Mouse (Mus musculus) myocyte (in vitro differentiated cells): ENCODE results near the gene Dab1. TPM values are rescaled to one million over a fixed set of nuclear protein-coding genes. Genes with fewer than 3 reads are reported as not detected.

Experiments
- H3K27me3 ChIP-seq: one replicate; pipeline ENCODE4 v1.6.1; 2011; ENCODE audit not compliant: control insufficient read depth, insufficient read depth, insufficient read length
- H3K36me3 ChIP-seq: one replicate; pipeline ENCODE4 v1.6.1; 2011; ENCODE audit not compliant: control insufficient read depth, insufficient read depth
- H3K4me2 ChIP-seq: one replicate; pipeline ENCODE4 v1.6.1; 2011; ENCODE audit warnings: low read depth, control low read depth
- H3K4me3 ChIP-seq: one replicate; pipeline ENCODE4 v1.5.1; 2011; ENCODE audit warnings: mild to moderate bottlenecking, control low read depth, moderate library complexity
- H3K79me2 ChIP-seq: one replicate; pipeline ENCODE4 v1.6.1; 2011; ENCODE audit not compliant: control insufficient read depth, insufficient read depth
- H3ac ChIP-seq: one replicate; pipeline ENCODE4 v1.6.1; 2011; ENCODE audit not compliant: control insufficient read depth, insufficient read length
- CEBPB ChIP-seq: IDR thresholded peaks from 2 replicates; pipeline ENCODE4 v1.6.1; 2011; ENCODE audit warnings: mild to moderate bottlenecking, moderate library complexity; ENCODE audit not compliant: poor library complexity, insufficient read depth, severe bottlenecking
- E2F4 ChIP-seq: IDR thresholded peaks from one replicate; pipeline ENCODE4 v1.6.1; 2011; ENCODE audit warnings: mild to moderate bottlenecking, control low read depth, moderate library complexity; ENCODE audit not compliant: insufficient read depth
- MAX ChIP-seq: IDR thresholded peaks from one replicate; pipeline ENCODE4 v1.6.1; 2011; ENCODE audit warnings: low read depth, mild to moderate bottlenecking, control low read depth
- MYOD1 ChIP-seq, 3 experiments: IDR thresholded peaks; one replicate each; pipeline ENCODE4 v1.6.1; 2011; ENCODE audit warnings: control low read depth in 2 of 3, low read depth in 2 of 3, mild to moderate bottlenecking in 2 of 3, moderate library complexity in 1 of 3; ENCODE audit not compliant: insufficient read length in 2 of 3, control insufficient read depth in 1 of 3
- MYOG ChIP-seq, 3 experiments: IDR thresholded peaks; one replicate each; pipeline ENCODE4 v1.6.1; 2011; ENCODE audit warnings: control low read depth in 2 of 3, low read depth in 2 of 3, mild to moderate bottlenecking in 2 of 3; ENCODE audit not compliant: insufficient read length in 2 of 3, control insufficient read depth in 1 of 3, insufficient read depth in 1 of 3
- POLR2A ChIP-seq: IDR thresholded peaks from one replicate; pipeline ENCODE4 v1.6.1; 2011; ENCODE audit warnings: low read depth, mild to moderate bottlenecking, control low read depth, moderate library complexity; ENCODE audit not compliant: insufficient read length
- POLR2AphosphoS2 ChIP-seq: IDR thresholded peaks from one replicate; pipeline ENCODE4 v1.6.1; 2011; ENCODE audit warnings: low read depth, control low read depth; ENCODE audit not compliant: insufficient read length
- REST ChIP-seq: IDR thresholded peaks from one replicate; pipeline ENCODE4 v1.6.1; 2011; ENCODE audit warnings: mild to moderate bottlenecking, control low read depth, moderate library complexity; ENCODE audit not compliant: insufficient read depth, insufficient read length
- SRF ChIP-seq: IDR thresholded peaks from one replicate; pipeline ENCODE4 v1.6.1; 2011; ENCODE audit warnings: low read depth; ENCODE audit not compliant: control insufficient read depth, insufficient read length
- TCF12 ChIP-seq: IDR thresholded peaks from one replicate; pipeline ENCODE4 v1.6.1; 2011; ENCODE audit warnings: mild to moderate bottlenecking, control low read depth; ENCODE audit not compliant: poor library complexity, insufficient read depth, severe bottlenecking
- TCF3 ChIP-seq: IDR thresholded peaks from one replicate; pipeline ENCODE4 v1.6.1; 2011; ENCODE audit warnings: low read depth, control low read depth; ENCODE audit not compliant: insufficient read length
- USF1 ChIP-seq: IDR thresholded peaks from one replicate; pipeline ENCODE4 v1.6.1; 2011; ENCODE audit warnings: low read depth, mild to moderate bottlenecking, control low read depth, moderate library complexity
- polyA plus RNA-seq: library from polyadenylated mRNA; unstranded; fragments of >200 nt; fragmentation: generic; extraction: Trizol; gene quantifications from one replicate; pipeline ENCODE4 v1.2.1, GENCODE M21; 2012; ENCODE audit warnings: missing spikeins

Gene Dab1
- polyA plus RNA-seq, 1 experiment: not detected

GRCm38 (mm10) chr4:103655740-103656139 lies 36.6 kb downstream of the Dab1 start:
- H3K4me3 ChIP-seq: no peak overlapping the region
- no peak overlapping the region for H3K4me2 ChIP-seq
- no peak for TF ChIP-seq POLR2A
- no peak for TF ChIP-seq TCF12
- no peak for TF ChIP-seq TCF3
- TF ChIP-seq MYOG (IDR thresholded peaks at IDR 0.05; ENCODE audit: control insufficient read depth in 1 of 3, insufficient read depth in 1 of 3, insufficient read length in 2 of 3, low read depth in 2 of 3): no peak
- no peak for TF ChIP-seq MYOD1 (IDR thresholded peaks at IDR 0.05; ENCODE audit: control insufficient read depth in 1 of 3, insufficient read length in 2 of 3, low read depth in 2 of 3)
- no peak for TF ChIP-seq E2F4
- no peak for TF ChIP-seq SRF
- no peak for TF ChIP-seq POLR2AphosphoS2
- no peak for TF ChIP-seq CEBPB
- TF ChIP-seq REST: no peak

GRCm38 (mm10) chr4:103661386-103661785 lies 42.2 kb downstream of the Dab1 start:
- no peak overlapping the region for H3K4me3 ChIP-seq
- no peak for TF ChIP-seq REST
- no peak for TF ChIP-seq TCF12
- no peak for TF ChIP-seq SRF
- no peak for TF ChIP-seq POLR2A
- no peak for TF ChIP-seq MAX
- TF ChIP-seq E2F4: no peak
- no peaks in the 10 kb centered on the region for H3K27me3 ChIP-seq
- H3K79me2 ChIP-seq: no peaks in the 10 kb centered on the region
- no peak overlapping the region for H3K4me2 ChIP-seq
- H3K36me3 ChIP-seq: no peaks in the 10 kb centered on the region
- no peak overlapping the region for H3ac ChIP-seq

More at GRCm38 (mm10) chr4:103655740-103656139, 36.6 kb downstream of the Dab1 start:
- no peaks in the 10 kb centered on the region for H3K36me3 ChIP-seq
- no peaks in the 10 kb centered on the region for H3K79me2 ChIP-seq
- no peaks in the 10 kb centered on the region for H3K27me3 ChIP-seq
- H3ac ChIP-seq: no peak overlapping the region

GRCm38 (mm10) chr4:103667438-103667837 lies 48.3 kb downstream of the Dab1 start:
- Histone ChIP-seq H3K4me2 (no peak overlapping the region), H3ac (no peak overlapping the region), H3K36me3 (no peaks in the 10 kb centered on the region), H3K27me3 (no peaks in the 10 kb centered on the region), H3K4me3 (no peak overlapping the region), H3K79me2 (no peaks in the 10 kb centered on the region)
- TF ChIP-seq REST (no peak), MYOG (IDR thresholded peaks at IDR 0.05; ENCODE audit: control insufficient read depth in 1 of 3, insufficient read depth in 1 of 3, insufficient read length in 2 of 3, low read depth in 2 of 3) (no peak), POLR2AphosphoS2 (no peak), CEBPB (no peak), MAX (no peak), POLR2A (no peak), TCF12 (no peak)

GRCm38 (mm10) chr4:103677195-103677594 lies 58.0 kb downstream of the Dab1 start:
- no peak overlapping the region for H3K4me2 ChIP-seq
- H3K4me3 ChIP-seq: no peak overlapping the region
- H3K36me3 ChIP-seq: no peaks in the 10 kb centered on the region
- no peak for TF ChIP-seq POLR2A
- no peak for TF ChIP-seq CEBPB
- TF ChIP-seq USF1: no peak
- TF ChIP-seq REST: no peak
- no peak for TF ChIP-seq MAX
- TF ChIP-seq E2F4: no peak
- no peak for TF ChIP-seq POLR2AphosphoS2
- no peaks in the 10 kb centered on the region for H3K79me2 ChIP-seq
- no peaks in the 10 kb centered on the region for H3K27me3 ChIP-seq
- no peak overlapping the region for H3ac ChIP-seq

- H3K4me2 ChIP-seq: no peak overlapping the region
- H3K4me3 ChIP-seq: no peak overlapping the region
- TF ChIP-seq CEBPB (no peak), TCF3 (no peak), USF1 (no peak), POLR2AphosphoS2 (no peak), POLR2A (no peak), E2F4 (no peak), MYOG (IDR thresholded peaks at IDR 0.05; ENCODE audit: control insufficient read depth in 1 of 3, insufficient read depth in 1 of 3, insufficient read length in 2 of 3, low read depth in 2 of 3) (no peak), MYOD1 (IDR thresholded peaks at IDR 0.05; ENCODE audit: control insufficient read depth in 1 of 3, insufficient read length in 2 of 3, low read depth in 2 of 3) (no peak), SRF (no peak), REST (no peak), TCF12 (no peak), MAX (no peak)
- H3ac ChIP-seq: no peak overlapping the region
- no peaks in the 10 kb centered on the region for H3K79me2 ChIP-seq
- no peaks in the 10 kb centered on the region for H3K36me3 ChIP-seq
- H3K27me3 ChIP-seq: no peaks in the 10 kb centered on the region
These were observed 59.3 kb downstream of the Dab1 start for GRCm38 (mm10) chr4:103678501-103678900.
